Mouse (Mus musculus): ENCODE measurements around the gene Frmd4a. TPM values are rescaled to one million over a fixed set of nuclear protein-coding genes. Genes with fewer than 3 reads are reported as not detected.
"Not testable (repeated sequence)": the region's sequence is repeated elsewhere in the genome, so short reads cannot be mapped to it uniquely, and the experiment has no call there.

Frmd4a gene
- polyA plus RNA-seq, 1 experiment from 2014 or later, result 16.7 TPM

GRCm38 (mm10) chr2:4228510-4228909 lies 211.0 kb downstream of the Frmd4a start:
- ATAC-seq, result no peak
- no peak overlapping the region for H3K4me3 ChIP-seq
- H3K27me3 ChIP-seq (replicated peaks), result no peaks in the 10 kb centered on the region
- no peak overlapping the region for H3K9ac ChIP-seq
- no peaks in the 10 kb centered on the region for H3K4me1 ChIP-seq
- H3K36me3 ChIP-seq, result no peaks in the 10 kb centered on the region
- no peaks in the 10 kb centered on the region for H3K9me3 ChIP-seq (replicated peaks)
- WGBS (ENCODE audit: insufficient replicate concordance), result 26% methylated on average over 3 of the region's 3 CpGs
- no peak overlapping the region for H3K4me2 ChIP-seq
- H3K27ac ChIP-seq, result no peak overlapping the region

DNA sequence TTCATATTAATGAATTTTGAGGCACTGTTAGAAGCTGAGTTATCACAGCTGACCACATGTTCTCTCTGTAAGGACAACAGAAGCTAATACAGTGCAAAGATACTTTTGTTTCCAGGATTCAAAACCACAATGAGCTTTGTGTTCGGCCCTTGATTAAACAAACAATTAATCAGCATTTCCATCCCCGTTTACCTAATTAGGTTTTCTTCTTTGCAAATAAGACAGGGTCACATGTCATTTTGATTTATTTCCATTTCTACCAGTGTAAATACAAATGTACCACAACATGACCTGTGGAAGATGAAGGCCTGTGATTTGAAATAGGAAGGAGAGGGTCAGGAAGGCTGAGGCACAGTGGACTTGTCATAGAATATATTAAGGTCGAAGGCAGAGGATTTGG lies 214.8 kb downstream of the Frmd4a start:
- Histone ChIP-seq H3K9me3 (replicated peaks) (no peaks in the 10 kb centered on the region), H3K9ac (no peak overlapping the region), H3K27ac (no peak overlapping the region), H3K4me1 (no peaks in the 10 kb centered on the region), H3K27me3 (replicated peaks) (no peaks in the 10 kb centered on the region), H3K36me3 (no peaks in the 10 kb centered on the region), H3K4me2 (no peak overlapping the region), H3K4me3 (no peak overlapping the region)
- no peak for ATAC-seq
- WGBS (ENCODE audit: insufficient replicate concordance), result 30% methylated on average over 3 of the region's 3 CpGs

- no peaks in the 10 kb centered on the region for H3K36me3 ChIP-seq
- 25% methylated on average over 10 of the region's 10 CpGs for WGBS (ENCODE audit: insufficient replicate concordance)
- no peaks in the 10 kb centered on the region for H3K9me3 ChIP-seq (replicated peaks)
- no peak overlapping the region for H3K27ac ChIP-seq
- no peak overlapping the region for H3K4me3 ChIP-seq
- no peaks in the 10 kb centered on the region for H3K27me3 ChIP-seq (replicated peaks)
- no peaks in the 10 kb centered on the region for H3K4me1 ChIP-seq
- no peak for ATAC-seq
- no peak overlapping the region for H3K9ac ChIP-seq
- H3K4me2 ChIP-seq, result no peak overlapping the region
Observed at GRCm38 (mm10) chr2:4232761-4233322, 215.3 kb downstream of the Frmd4a start.

- Histone ChIP-seq H3K27ac (no peak overlapping the region), H3K4me1 (no peaks in the 10 kb centered on the region), H3K9ac (no peak overlapping the region), H3K9me3 (replicated peaks) (no peaks in the 10 kb centered on the region), H3K4me2 (no peak overlapping the region), H3K4me3 (no peak overlapping the region), H3K27me3 (replicated peaks) (no peaks in the 10 kb centered on the region), H3K36me3 (no peaks in the 10 kb centered on the region)
- 71% methylated on average over 5 of the region's 5 CpGs for WGBS (ENCODE audit: insufficient replicate concordance)
- no peak for ATAC-seq
Observed at GRCm38 (mm10) chr2:4237686-4238085, 220.2 kb downstream of the Frmd4a start.

- no peak overlapping the region for H3K27ac ChIP-seq
- no peaks in the 10 kb centered on the region for H3K4me1 ChIP-seq
- ATAC-seq, result no peak
- no peaks in the 10 kb centered on the region for H3K27me3 ChIP-seq (replicated peaks)
- WGBS (ENCODE audit: insufficient replicate concordance), result 39% methylated on average over 6 of the region's 6 CpGs
- H3K9me3 ChIP-seq (replicated peaks), result no peaks in the 10 kb centered on the region
- no peak overlapping the region for H3K9ac ChIP-seq
- no peak overlapping the region for H3K4me3 ChIP-seq
- H3K4me2 ChIP-seq, result no peak overlapping the region
- H3K36me3 ChIP-seq, result no peaks in the 10 kb centered on the region
Observed at GRCm38 (mm10) chr2:4249723-4250122, 232.2 kb downstream of the Frmd4a start.

DNA sequence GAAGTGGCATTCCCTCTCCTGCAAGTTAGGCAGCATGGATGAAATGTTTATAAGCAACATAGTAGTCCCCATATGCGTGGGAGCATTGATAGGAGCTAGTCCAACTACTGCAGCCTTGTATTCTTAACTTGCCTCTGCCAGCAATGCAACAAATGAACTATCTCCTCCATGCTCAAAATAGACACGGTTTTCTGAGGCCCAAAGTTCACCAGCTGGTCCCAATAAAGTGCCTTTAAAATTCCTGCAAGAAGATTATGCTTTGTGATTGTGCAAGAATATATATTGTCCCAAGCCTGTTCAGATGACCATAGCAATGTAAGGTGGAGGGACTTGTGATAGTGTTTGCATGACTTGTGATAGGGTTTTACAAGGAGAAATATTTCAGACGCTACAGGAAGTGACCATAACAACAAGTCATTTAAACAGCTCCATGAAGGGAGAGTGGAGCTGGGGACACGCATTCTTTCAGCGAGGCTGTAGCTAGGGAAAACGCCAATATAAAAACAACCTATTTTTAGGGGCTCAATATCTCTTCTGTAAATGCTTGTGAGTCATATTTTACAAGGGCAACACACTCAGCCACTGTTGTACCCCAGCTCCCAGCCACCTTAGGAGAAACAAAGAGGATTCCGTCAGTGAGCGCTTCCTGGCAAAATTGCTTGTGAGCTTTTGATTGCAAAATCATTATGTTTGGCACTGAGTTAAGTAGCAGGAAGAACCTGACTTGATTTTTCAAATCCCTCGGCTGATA lies 235.2 kb downstream of the Frmd4a start:
- Histone ChIP-seq H3K36me3 (no peaks in the 10 kb centered on the region), H3K4me2 (no peak overlapping the region), H3K4me1 (no peaks in the 10 kb centered on the region), H3K9me3 (replicated peaks) (no peaks in the 10 kb centered on the region), H3K9ac (no peak overlapping the region), H3K27me3 (replicated peaks) (no peaks in the 10 kb centered on the region), H3K27ac (no peak overlapping the region), H3K4me3 (no peak overlapping the region)
- WGBS (ENCODE audit: insufficient replicate concordance), result 47% methylated on average over 9 of the region's 9 CpGs
- ATAC-seq, result no peak

- Histone ChIP-seq H3K27ac (no peak overlapping the region), H3K4me2 (no peak overlapping the region), H3K27me3 (replicated peaks) (no peaks in the 10 kb centered on the region), H3K4me3 (no peak overlapping the region), H3K36me3 (no peaks in the 10 kb centered on the region), H3K4me1 (no peaks in the 10 kb centered on the region), H3K9me3 (replicated peaks) (no peaks in the 10 kb centered on the region), H3K9ac (no peak overlapping the region)
- 25% methylated on average over 4 of the region's 4 CpGs for WGBS (ENCODE audit: insufficient replicate concordance)
- ATAC-seq, result no peak
Observed at GRCm38 (mm10) chr2:4253348-4253747, 235.8 kb downstream of the Frmd4a start.

DNA sequence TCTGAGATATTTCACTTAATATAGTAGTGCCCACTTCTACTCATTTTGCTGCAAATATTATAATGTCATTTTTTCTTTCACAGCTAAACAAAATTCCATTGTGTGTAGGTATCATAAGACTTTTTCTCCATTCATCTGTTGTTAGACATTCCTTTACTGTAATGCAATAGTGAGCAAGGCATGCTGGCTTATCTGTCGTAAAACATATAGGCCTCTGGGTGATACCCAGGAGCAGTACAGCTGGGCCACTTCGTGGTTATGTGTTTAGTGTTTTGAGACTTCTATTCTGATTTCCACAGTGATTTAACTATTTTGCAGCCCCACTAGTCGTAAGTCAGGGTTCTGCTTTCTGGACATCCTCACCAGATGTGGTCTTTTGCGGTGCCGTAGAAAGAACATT lies 236.6 kb downstream of the Frmd4a start:
- Histone ChIP-seq H3K4me3 (no peak overlapping the region), H3K27ac (no peak overlapping the region), H3K4me2 (no peak overlapping the region), H3K4me1 (no peaks in the 10 kb centered on the region), H3K27me3 (replicated peaks) (no peaks in the 10 kb centered on the region), H3K9me3 (replicated peaks) (no peaks in the 10 kb centered on the region), H3K9ac (no peak overlapping the region), H3K36me3 (no peaks in the 10 kb centered on the region)
- 57% methylated on average over 5 of the region's 5 CpGs for WGBS (ENCODE audit: insufficient replicate concordance)
- no peak for ATAC-seq

DNA sequence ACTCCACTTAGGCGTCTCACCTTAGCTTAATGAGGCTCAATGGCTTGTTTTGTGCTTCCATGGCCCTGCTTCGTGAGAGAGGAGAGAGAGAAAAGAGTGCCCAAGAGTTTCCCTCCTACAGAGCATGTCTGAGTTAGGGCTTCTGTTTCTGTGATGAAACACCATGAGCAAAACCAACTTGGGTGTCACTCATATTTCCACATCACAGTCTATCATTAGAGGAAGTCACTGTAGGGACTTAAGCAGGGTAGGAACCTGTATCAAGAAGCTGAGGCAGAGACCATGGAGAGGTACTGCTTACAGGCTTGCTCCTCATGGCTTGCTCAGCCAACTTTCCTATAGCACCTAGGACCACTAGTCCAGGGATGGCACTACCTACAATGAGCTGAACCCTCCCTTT lies 238.7 kb downstream of the Frmd4a start:
- no peak overlapping the region for H3K4me3 ChIP-seq
- no peaks in the 10 kb centered on the region for H3K27me3 ChIP-seq (replicated peaks)
- H3K36me3 ChIP-seq, result no peaks in the 10 kb centered on the region
- no peaks in the 10 kb centered on the region for H3K4me1 ChIP-seq
- no peak overlapping the region for H3K27ac ChIP-seq
- no peak for ATAC-seq
- H3K9ac ChIP-seq, result no peak overlapping the region
- 61% methylated on average over 2 of the region's 2 CpGs for WGBS (ENCODE audit: insufficient replicate concordance)
- H3K4me2 ChIP-seq, result no peak overlapping the region
- H3K9me3 ChIP-seq (replicated peaks), result no peaks in the 10 kb centered on the region

DNA sequence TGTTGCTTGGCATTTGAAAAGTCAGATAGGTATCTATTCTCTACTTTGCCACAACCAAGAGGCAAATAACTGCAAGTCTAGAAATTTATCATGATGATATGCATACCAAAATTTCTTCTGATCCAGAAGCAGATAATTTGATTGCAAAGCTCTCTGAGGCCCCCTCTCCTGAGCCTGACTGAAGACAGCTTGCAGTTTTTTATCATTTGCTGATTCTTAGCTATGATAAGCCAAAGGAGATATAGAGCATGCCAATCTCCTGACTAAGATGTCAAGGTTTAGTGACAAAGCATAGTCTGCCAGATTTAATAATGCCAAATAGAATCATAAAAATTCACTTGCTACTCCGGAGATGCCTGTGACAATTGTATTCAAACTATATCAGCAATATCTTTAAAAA lies 240.1 kb downstream of the Frmd4a start:
- WGBS (ENCODE audit: insufficient replicate concordance), result 81% methylated on average over 1 of the region's 1 CpGs
- no peak overlapping the region for H3K4me3 ChIP-seq
- no peak for ATAC-seq
- H3K27me3 ChIP-seq (replicated peaks), result no peaks in the 10 kb centered on the region
- no peaks in the 10 kb centered on the region for H3K4me1 ChIP-seq
- no peak overlapping the region for H3K4me2 ChIP-seq
- no peak overlapping the region for H3K27ac ChIP-seq
- no peaks in the 10 kb centered on the region for H3K36me3 ChIP-seq
- no peak overlapping the region for H3K9ac ChIP-seq
- no peaks in the 10 kb centered on the region for H3K9me3 ChIP-seq (replicated peaks)

DNA sequence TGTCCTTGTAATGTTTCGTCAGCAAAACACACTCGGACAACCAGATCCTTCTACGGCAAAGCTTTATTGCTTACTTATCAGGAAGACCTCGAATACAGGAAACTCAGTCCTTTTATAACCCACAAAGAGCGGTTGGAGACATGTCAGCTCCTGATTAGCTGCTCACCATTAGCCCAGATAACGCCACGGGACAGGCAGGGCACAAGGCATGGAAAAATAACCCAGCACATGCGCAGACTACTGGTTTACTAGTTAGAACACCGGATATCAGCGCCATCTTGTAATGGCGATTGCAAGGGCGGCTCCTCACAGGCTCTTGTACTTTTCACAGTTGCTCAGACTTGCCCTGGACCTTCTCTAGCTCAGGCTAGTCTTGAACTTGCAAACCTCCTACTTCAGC lies 241.3 kb downstream of the Frmd4a start:
- not testable (repeated sequence) for H3K36me3 ChIP-seq; H3K27me3 ChIP-seq (replicated peaks); ATAC-seq; H3K9ac ChIP-seq; H3K4me1 ChIP-seq; H3K4me3 ChIP-seq; H3K4me2 ChIP-seq; H3K9me3 ChIP-seq (replicated peaks); H3K27ac ChIP-seq
- whole genome bisulfite sequencing (ENCODE audit: insufficient replicate concordance), result 61% methylated on average over 12 of the region's 12 CpGs

DNA sequence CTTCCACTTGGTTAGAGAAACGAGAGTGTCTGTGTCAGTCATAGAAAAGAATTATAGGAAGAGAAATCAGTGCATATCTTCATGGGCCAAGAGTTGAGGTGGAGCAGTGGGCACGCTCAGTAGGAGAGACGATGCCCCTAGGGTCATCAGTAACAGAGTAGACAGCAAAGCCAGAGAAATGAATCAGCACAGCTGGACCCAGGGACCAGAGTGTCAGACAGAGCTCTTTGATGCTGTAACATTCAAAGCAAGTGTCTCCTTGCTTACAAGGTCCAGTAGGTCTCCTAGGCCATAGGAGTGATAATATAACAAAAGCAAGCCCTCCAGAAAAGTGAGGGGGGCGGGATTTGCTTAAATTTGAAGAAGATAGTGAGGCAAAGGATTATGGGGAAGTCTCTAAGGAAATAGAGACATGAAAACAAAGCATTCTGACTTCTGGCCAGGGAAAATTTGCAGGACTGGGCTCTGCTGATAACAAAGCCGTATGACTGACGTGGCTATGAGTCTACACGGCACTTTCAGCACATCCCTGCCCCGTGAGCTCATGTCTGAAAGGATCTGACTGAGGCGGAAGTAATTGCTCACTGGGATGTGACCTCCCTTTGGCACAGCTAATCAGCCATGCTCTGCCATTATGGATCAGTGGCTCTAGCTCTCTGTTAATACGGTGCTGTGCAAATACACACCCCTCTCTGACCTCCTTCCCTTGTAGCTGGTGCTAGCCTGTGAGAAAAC lies 243.0 kb downstream of the Frmd4a start:
- Histone ChIP-seq H3K9ac (no peak overlapping the region), H3K9me3 (replicated peaks) (no peaks in the 10 kb centered on the region), H3K4me1 (no peaks in the 10 kb centered on the region), H3K27me3 (replicated peaks) (no peaks in the 10 kb centered on the region), H3K4me3 (no peak overlapping the region), H3K36me3 (no peaks in the 10 kb centered on the region), H3K4me2 (no peak overlapping the region), H3K27ac (no peak overlapping the region)
- 36% methylated on average over 10 of the region's 10 CpGs for WGBS (ENCODE audit: insufficient replicate concordance)
- ATAC-seq, result no peak

Data from liver, embryonic 12.5 days (tissue).